Mouse (Mus musculus) forebrain, embryonic 14.5 days (tissue): ENCODE results near the gene Mok. TPM values are rescaled to one million over a fixed set of nuclear protein-coding genes. Genes with fewer than 3 reads are reported as not detected.
"Not testable (repeated sequence)": the region's sequence is repeated elsewhere in the genome, so short reads cannot be mapped to it uniquely, and the experiment has no call there.

Source experiments
- ATAC-seq: fragments of 200-750 bp; cut with Nextera tagmentation; 2 replicates; pipeline ENCODE4 v1.8.0; 2017; ENCODE audit warnings: mild to moderate bottlenecking, moderate library complexity
- DNase-seq: peaks from one replicate; pipeline ENCODE4 v3.0.0-alpha.2; 2015; ENCODE audit warnings: low spot score
- H3K27ac ChIP-seq: fragments of 300-500 bp; sonication (generic); 2 replicates; pipeline ENCODE4 v1.5.1; 2014; ENCODE audit warnings: low read depth, mild to moderate bottlenecking, control low read depth, low read length, moderate library complexity
- H3K27me3 ChIP-seq: fragments of 300-500 bp; sonication (generic); replicated peaks from 2 replicates; pipeline ENCODE4 v1.6.1; 2014; ENCODE audit warnings: low read length, control low read depth, mixed read lengths; ENCODE audit not compliant: control insufficient read depth, insufficient read depth
- H3K36me3 ChIP-seq: fragments of 300-500 bp; sonication (generic); 2 replicates; pipeline ENCODE4 v1.6.1; 2014; ENCODE audit warnings: low read length, control low read depth; ENCODE audit not compliant: control insufficient read depth, insufficient read depth
- H3K4me1 ChIP-seq: fragments of 300-500 bp; sonication (generic); 2 replicates; pipeline ENCODE4 v1.6.1; 2014; ENCODE audit warnings: antibody characterized with exemption, low read length, control low read depth; ENCODE audit not compliant: control insufficient read depth, insufficient read depth
- H3K4me2 ChIP-seq: fragments of 300-500 bp; sonication (generic); 2 replicates; pipeline ENCODE4 v1.6.1; 2014; ENCODE audit warnings: mild to moderate bottlenecking, control low read depth, low read length
- H3K4me3 ChIP-seq: fragments of 300-500 bp; sonication (generic); 2 replicates; pipeline ENCODE4 v1.5.1; 2014; ENCODE audit warnings: low read depth, low read length, control low read depth
- H3K9ac ChIP-seq: fragments of 300-500 bp; sonication (generic); 2 replicates; pipeline ENCODE4 v1.6.1; 2014; ENCODE audit warnings: mild to moderate bottlenecking, low read length, control low read depth, moderate library complexity
- H3K9me3 ChIP-seq: fragments of 300-500 bp; sonication (generic); replicated peaks from 2 replicates; pipeline ENCODE4 v1.6.1; 2016; ENCODE audit warnings: low read length, control low read depth, mixed read lengths; ENCODE audit not compliant: control insufficient read depth
- WGBS: fragments of 180-500 bp; shearing (Covaris S2); extraction: QIAGEN DNeasy Blood & Tissue Kit; methylation state at CpG from one replicate; pipeline ENCODE4 v1.1.7; 2014; 5-methylcytosine and 5-hydroxymethylcytosine counted together
- polyA plus RNA-seq: library from polyadenylated mRNA; unstranded; fragments of >200 nt; fragmentation: Nextera tagmentation; extraction: Ambion mirVana; gene quantifications from 2 replicates; pipeline ENCODE4 v1.2.1, GENCODE M21; 2014

The Mok gene
- polyA plus RNA-seq, 1 experiment from 2014 or later = 16.3 TPM

DNA sequence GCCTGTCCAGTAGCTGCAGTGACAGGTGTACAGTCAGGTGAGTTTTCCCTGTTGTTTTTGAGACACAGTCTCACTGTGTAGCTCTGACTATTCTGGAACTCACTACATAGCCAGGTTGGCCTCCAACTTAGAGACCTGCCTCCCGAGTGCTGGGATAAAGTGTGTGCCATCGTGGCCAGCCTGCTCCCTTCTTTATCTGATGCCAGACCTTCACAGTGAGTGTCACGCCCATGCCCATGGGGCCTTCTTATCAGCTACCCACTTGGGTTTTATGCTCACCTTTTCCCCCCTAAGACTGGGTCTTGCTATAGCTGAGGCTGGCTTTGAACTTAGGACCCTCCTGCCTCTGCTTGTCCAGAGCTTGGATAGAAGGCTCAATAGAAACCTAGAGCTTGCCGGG, 29.4 kb upstream of the Mok start:
- Histone ChIP-seq H3K9ac (no peak overlapping the region), H3K9me3 (no peaks in the 10 kb centered on the region), H3K4me3 (no peak overlapping the region), H3K27me3 (no peaks in the 10 kb centered on the region), H3K4me2 (no peak overlapping the region), H3K27ac (no peak overlapping the region), H3K36me3 (peaks cover 75% of the 10 kb centered on the region), H3K4me1 (no peaks in the 10 kb centered on the region)
- DNase-seq (no peak), ATAC-seq (no peak)
- 93% methylated on average over 4 of the region's 4 CpGs for WGBS

DNA sequence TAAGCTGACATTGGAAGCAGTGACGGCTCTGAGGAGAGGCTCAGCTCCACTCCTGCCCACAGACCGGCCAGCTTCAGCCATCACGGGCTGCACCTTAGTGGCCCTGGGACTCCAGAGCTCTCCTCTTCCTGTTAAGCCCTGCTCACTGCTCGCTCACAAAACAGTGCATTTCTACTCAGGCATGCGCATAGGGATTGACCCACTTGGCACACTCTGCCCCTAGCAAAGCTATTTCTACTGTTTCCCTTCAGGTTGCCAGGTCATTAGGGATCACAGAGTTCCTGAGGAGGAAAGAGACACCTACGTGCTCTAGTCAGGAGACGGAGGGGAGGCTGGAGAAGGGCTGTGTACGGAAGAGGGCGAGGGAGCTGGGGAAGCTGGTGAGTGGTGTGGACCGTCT, 25.2 kb upstream of the Mok start:
- ATAC-seq (no peak), DNase-seq (no peak)
- peaks cover 38% of the 10 kb centered on the region for H3K36me3 ChIP-seq
- H3K4me2 ChIP-seq = no peak overlapping the region
- no peaks in the 10 kb centered on the region for H3K9me3 ChIP-seq
- 75% methylated on average over 10 of the region's 10 CpGs for WGBS
- no peak overlapping the region for H3K4me3 ChIP-seq
- no peak overlapping the region for H3K27ac ChIP-seq
- no peaks in the 10 kb centered on the region for H3K27me3 ChIP-seq
- no peak overlapping the region; the same call in 1 of the 2 replicates for H3K9ac ChIP-seq
- no peaks in the 10 kb centered on the region for H3K4me1 ChIP-seq

DNA sequence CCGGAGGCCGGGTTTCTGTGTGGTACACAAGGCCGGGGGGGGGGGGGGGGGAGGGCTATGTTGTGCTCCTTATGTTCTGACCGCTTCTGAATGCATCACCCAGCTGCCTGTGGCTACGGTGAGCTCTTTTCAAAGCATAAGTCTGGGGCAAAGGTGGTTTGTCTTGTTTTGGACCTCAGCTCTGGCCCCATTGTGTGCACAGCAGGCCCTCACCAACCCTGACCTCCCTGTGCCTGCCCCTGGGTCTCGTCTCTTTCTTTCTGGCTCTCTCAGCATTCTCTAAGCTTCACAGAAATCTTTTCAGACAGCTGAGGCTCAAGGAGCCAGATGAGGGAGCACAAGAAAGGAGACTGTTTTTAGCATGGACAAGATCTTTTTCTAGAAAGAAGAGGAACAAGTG, 24.8 kb upstream of the Mok start:
- ATAC-seq = no peak
- no peak for DNase-seq
- Histone ChIP-seq H3K4me2 (no peak overlapping the region), H3K36me3 (peaks cover 37% of the 10 kb centered on the region), H3K27ac (no peak overlapping the region), H3K9me3 (no peaks in the 10 kb centered on the region), H3K9ac (peak overlapping the region; percentile 13; the same call in 1 of the 2 replicates), H3K4me1 (no peaks in the 10 kb centered on the region), H3K27me3 (no peaks in the 10 kb centered on the region), H3K4me3 (no peak overlapping the region)
- 38% methylated on average over 5 of the region's 6 CpGs for WGBS

- no peak for DNase-seq
- H3K27ac ChIP-seq = no peak overlapping the region
- no peak overlapping the region for H3K4me2 ChIP-seq
- H3K27me3 ChIP-seq = no peaks in the 10 kb centered on the region
- WGBS = 90% methylated on average over 6 of the region's 6 CpGs
- no peaks in the 10 kb centered on the region for H3K9me3 ChIP-seq
- peaks cover 36% of the 10 kb centered on the region for H3K36me3 ChIP-seq
- H3K9ac ChIP-seq = no peak overlapping the region
- H3K4me1 ChIP-seq = no peaks in the 10 kb centered on the region
- ATAC-seq = no peak
- no peak overlapping the region for H3K4me3 ChIP-seq
These were observed 23.3 kb upstream of the Mok start for GRCm38 (mm10) chr12:110864008-110864407.

- WGBS = 55% methylated on average over 7 of the region's 7 CpGs
- Histone ChIP-seq H3K36me3 (peaks cover 17% of the 10 kb centered on the region; the same call in 1 of the 2 replicates), H3K9ac (0 out of 2 replicates have a peak overlapping the region, but pooled peaks have one; percentile 17), H3K4me3 (no peak overlapping the region), H3K27ac (no peak overlapping the region), H3K27me3 (no peaks in the 10 kb centered on the region), H3K4me2 (no peak overlapping the region), H3K9me3 (no peaks in the 10 kb centered on the region), H3K4me1 (no peaks in the 10 kb centered on the region)
- DNase-seq (peak; percentile 17), ATAC-seq (no peak)
These were observed 20.5 kb upstream of the Mok start for GRCm38 (mm10) chr12:110861256-110861655.

DNA sequence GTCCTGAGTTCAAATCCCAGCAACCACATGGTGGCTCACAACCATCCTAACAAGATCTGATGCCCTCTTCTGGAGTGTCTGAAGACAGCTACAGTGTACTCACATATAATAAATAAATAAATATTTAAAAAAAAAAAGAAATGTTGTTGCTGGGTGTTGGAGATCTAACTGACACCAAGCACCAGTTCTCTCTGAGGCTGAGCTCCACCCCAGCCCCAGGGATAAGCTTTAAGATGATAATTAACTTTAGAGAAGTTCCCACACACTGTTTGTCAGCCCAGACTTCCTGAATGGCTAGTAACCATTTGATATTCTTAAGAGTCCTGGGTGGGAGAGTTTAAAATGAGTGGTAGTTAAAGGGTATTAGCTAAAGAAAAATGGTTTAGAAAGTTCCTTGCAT, 19.6 kb upstream of the Mok start:
- Histone ChIP-seq H3K9ac (no peak overlapping the region), H3K27me3 (no peaks in the 10 kb centered on the region), H3K4me1 (no peaks in the 10 kb centered on the region), H3K27ac (no peak overlapping the region), H3K36me3 (peaks cover 22% of the 10 kb centered on the region), H3K4me2 (no peak overlapping the region), H3K9me3 (no peaks in the 10 kb centered on the region), H3K4me3 (no peak overlapping the region)
- DNase-seq (no peak), ATAC-seq (no peak)

DNA sequence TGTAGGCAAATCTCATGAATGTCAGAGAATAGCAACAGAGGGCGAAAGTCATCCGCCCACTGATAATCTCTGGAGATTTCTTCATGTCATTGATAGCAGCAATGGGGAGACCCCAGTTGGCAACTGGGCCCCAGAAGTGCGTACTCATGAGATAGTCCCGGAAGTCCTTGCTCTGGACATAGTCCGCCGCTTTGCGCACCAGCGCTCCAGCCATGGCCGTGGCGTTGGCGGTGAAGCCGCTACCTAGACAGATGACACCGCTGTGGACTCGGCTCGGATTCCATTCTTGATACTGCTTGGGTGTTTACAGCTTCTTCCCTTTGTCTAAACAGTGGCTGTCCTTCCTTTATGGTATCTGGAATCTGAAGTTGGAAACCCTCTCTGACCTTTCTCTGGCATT, 17.9 kb upstream of the Mok start:
- WGBS = 98% methylated on average over 15 of the region's 15 CpGs
- H3K27me3 ChIP-seq, ATAC-seq, H3K9ac ChIP-seq, H3K9me3 ChIP-seq, H3K4me2 ChIP-seq, H3K4me3 ChIP-seq, H3K4me1 ChIP-seq, DNase-seq, H3K27ac ChIP-seq: not testable (repeated sequence)
- peaks cover 25% of the 10 kb centered on the region for H3K36me3 ChIP-seq

DNA sequence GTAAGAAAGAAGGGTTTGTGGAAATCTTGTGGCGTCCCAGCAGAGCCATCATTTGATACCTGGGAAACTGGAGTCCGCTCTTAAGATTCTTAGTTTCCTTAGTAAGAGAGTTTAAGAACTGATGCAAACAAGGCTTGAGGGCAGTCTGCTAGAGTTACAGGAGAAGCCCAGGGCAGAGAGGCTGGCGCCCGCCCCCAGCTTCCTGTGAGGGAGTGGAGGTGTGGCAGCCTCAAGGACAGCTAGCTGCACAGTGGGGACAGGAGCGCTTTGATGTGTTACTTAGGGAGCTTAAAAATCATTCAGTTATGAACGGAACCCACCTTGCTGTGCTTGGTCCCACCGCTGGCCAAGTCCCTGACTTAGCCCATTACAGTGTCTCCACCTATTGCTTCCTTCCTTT, 16.5 kb upstream of the Mok start:
- ATAC-seq (no peak), DNase-seq (no peak)
- Histone ChIP-seq H3K4me2 (no peak overlapping the region), H3K4me3 (no peak overlapping the region), H3K27ac (no peak overlapping the region), H3K9ac (no peak overlapping the region), H3K9me3 (no peaks in the 10 kb centered on the region), H3K27me3 (no peaks in the 10 kb centered on the region), H3K36me3 (peaks cover 25% of the 10 kb centered on the region), H3K4me1 (no peaks in the 10 kb centered on the region)
- WGBS = 92% methylated on average over 7 of the region's 7 CpGs

GRCm38 (mm10) chr12:110854786-110855737, 14.3 kb upstream of the Mok start:
- ATAC-seq = no peak
- peaks cover 5% of the 10 kb centered on the region; the same call in 1 of the 2 replicates for H3K4me1 ChIP-seq
- no peak for DNase-seq
- H3K4me3 ChIP-seq = no peak overlapping the region
- 89% methylated on average over 32 of the region's 32 CpGs for WGBS
- H3K27me3 ChIP-seq = no peaks in the 10 kb centered on the region
- no peak overlapping the region for H3K9ac ChIP-seq
- H3K9me3 ChIP-seq = no peaks in the 10 kb centered on the region
- no peak overlapping the region for H3K4me2 ChIP-seq
- peaks cover 21% of the 10 kb centered on the region for H3K36me3 ChIP-seq
- no peak overlapping the region for H3K27ac ChIP-seq
